Mouse (Mus musculus) lung, adult 2 months (tissue): ENCODE data around the gene Ap2m1.

Source experiments
- CTCF ChIP-seq: fragments of 200-500 bp; IDR thresholded peaks from 2 replicates; pipeline ENCODE4 v1.5.1; 2011; ENCODE audit warnings: mild to moderate bottlenecking, low read length, control low read depth; ENCODE audit not compliant: insufficient read depth
- POLR2A ChIP-seq: fragments of 200-500 bp; IDR thresholded peaks from 2 replicates; pipeline ENCODE4 v1.6.1; 2011; ENCODE audit warnings: low read depth, mild to moderate bottlenecking, control low read depth, low read length, borderline replicate concordance; ENCODE audit errors: extremely low read depth

GRCm38 (mm10) chr16:20493452-20493851 lies 41.8 kb upstream of the Ap2m1 start:
- TF ChIP-seq CTCF (no peak), POLR2A (no peak)
